Mouse (Mus musculus): Measurements from ENCODE around the gene Srebf2. TPM values are rescaled to one million over a fixed set of nuclear protein-coding genes. Genes with fewer than 3 reads are reported as not detected.

Gene Srebf2
- polyA plus RNA-seq, 1 experiment from 2014 or later = 216 TPM

- no peaks in the 10 kb centered on the region for H3K27me3 ChIP-seq (ENCODE audit: control insufficient read depth, insufficient read depth, low read length)
- no peak for ATAC-seq (replicated peaks; ENCODE audit: low FRiP score)
- no peak overlapping the region for H3K9ac ChIP-seq (ENCODE audit: low read length)
- no peaks in the 10 kb centered on the region for H3K9me3 ChIP-seq (ENCODE audit: control insufficient read depth, low read length)
- H3K4me2 ChIP-seq (ENCODE audit: low read depth, low read length, severe bottlenecking) = no peak overlapping the region
- no peak for DNase-seq (ENCODE audit: low spot score)
- H3K36me3 ChIP-seq (ENCODE audit: control insufficient read depth, insufficient read depth, low read length) = peaks cover 37% of the 10 kb centered on the region
- H3K4me3 ChIP-seq (ENCODE audit: low read depth, low read length) = no peak overlapping the region
- H3K4me1 ChIP-seq (replicated peaks; ENCODE audit: control insufficient read depth, insufficient read depth, low read length) = no peaks in the 10 kb centered on the region
- WGBS = 95% methylated on average over 10 of the region's 10 CpGs
- no peak overlapping the region for H3K27ac ChIP-seq (ENCODE audit: low read depth, low read length)
Observed at GRCm38 (mm10) chr15:82188481-82189240, 41.7 kb downstream of the Srebf2 start.

- peaks cover 38% of the 10 kb centered on the region for H3K36me3 ChIP-seq (ENCODE audit: control insufficient read depth, insufficient read depth, low read length)
- ATAC-seq (replicated peaks; ENCODE audit: low FRiP score) = no peak
- no peaks in the 10 kb centered on the region for H3K9me3 ChIP-seq (ENCODE audit: control insufficient read depth, low read length)
- H3K4me3 ChIP-seq (ENCODE audit: low read depth, low read length) = no peak overlapping the region
- no peak overlapping the region for H3K9ac ChIP-seq (ENCODE audit: low read length)
- H3K4me2 ChIP-seq (ENCODE audit: low read depth, low read length, severe bottlenecking) = no peak overlapping the region
- H3K27me3 ChIP-seq (ENCODE audit: control insufficient read depth, insufficient read depth, low read length) = no peaks in the 10 kb centered on the region
- H3K27ac ChIP-seq (ENCODE audit: low read depth, low read length) = no peak overlapping the region
- no peaks in the 10 kb centered on the region for H3K4me1 ChIP-seq (replicated peaks; ENCODE audit: control insufficient read depth, insufficient read depth, low read length)
- 85% methylated on average over 8 of the region's 8 CpGs for WGBS
- no peak for DNase-seq (ENCODE audit: low spot score)
Observed at GRCm38 (mm10) chr15:82192617-82193016, 45.6 kb downstream of the Srebf2 start.

GRCm38 (mm10) chr15:82196300-82196699, 49.3 kb downstream of the Srebf2 start:
- Histone ChIP-seq H3K4me3 (ENCODE audit: low read depth, low read length) (no peak overlapping the region), H3K27ac (ENCODE audit: low read depth, low read length) (no peak overlapping the region), H3K9ac (ENCODE audit: low read length) (no peak overlapping the region), H3K27me3 (ENCODE audit: control insufficient read depth, insufficient read depth, low read length) (no peaks in the 10 kb centered on the region), H3K4me2 (ENCODE audit: low read depth, low read length, severe bottlenecking) (no peak overlapping the region), H3K4me1 (replicated peaks; ENCODE audit: control insufficient read depth, insufficient read depth, low read length) (no peaks in the 10 kb centered on the region), H3K36me3 (ENCODE audit: control insufficient read depth, insufficient read depth, low read length) (peaks cover 51% of the 10 kb centered on the region), H3K9me3 (ENCODE audit: control insufficient read depth, low read length) (no peaks in the 10 kb centered on the region)
- ATAC-seq (replicated peaks; ENCODE audit: low FRiP score) (no peak), DNase-seq (ENCODE audit: low spot score) (no peak)
- WGBS = 90% methylated on average over 12 of the region's 12 CpGs

GRCm38 (mm10) chr15:82197246-82197750, 50.3 kb downstream of the Srebf2 start:
- Histone ChIP-seq H3K27me3 (ENCODE audit: control insufficient read depth, insufficient read depth, low read length) (no peaks in the 10 kb centered on the region), H3K9me3 (ENCODE audit: control insufficient read depth, low read length) (no peaks in the 10 kb centered on the region), H3K36me3 (ENCODE audit: control insufficient read depth, insufficient read depth, low read length) (peaks cover 57% of the 10 kb centered on the region), H3K4me3 (ENCODE audit: low read depth, low read length) (no peak overlapping the region), H3K4me1 (replicated peaks; ENCODE audit: control insufficient read depth, insufficient read depth, low read length) (no peaks in the 10 kb centered on the region), H3K27ac (ENCODE audit: low read depth, low read length) (no peak overlapping the region), H3K4me2 (ENCODE audit: low read depth, low read length, severe bottlenecking) (no peak overlapping the region), H3K9ac (ENCODE audit: low read length) (no peak overlapping the region)
- DNase-seq (ENCODE audit: low spot score) = no peak
- WGBS = 94% methylated on average over 10 of the region's 10 CpGs
- no peak for ATAC-seq (replicated peaks; ENCODE audit: low FRiP score)

- no peak overlapping the region for H3K4me2 ChIP-seq (ENCODE audit: low read depth, low read length, severe bottlenecking)
- WGBS = 94% methylated on average over 11 of the region's 11 CpGs
- no peak for ATAC-seq (replicated peaks; ENCODE audit: low FRiP score)
Observed at GRCm38 (mm10) chr15:82197937-82198336, 51.0 kb downstream of the Srebf2 start.

DNA sequence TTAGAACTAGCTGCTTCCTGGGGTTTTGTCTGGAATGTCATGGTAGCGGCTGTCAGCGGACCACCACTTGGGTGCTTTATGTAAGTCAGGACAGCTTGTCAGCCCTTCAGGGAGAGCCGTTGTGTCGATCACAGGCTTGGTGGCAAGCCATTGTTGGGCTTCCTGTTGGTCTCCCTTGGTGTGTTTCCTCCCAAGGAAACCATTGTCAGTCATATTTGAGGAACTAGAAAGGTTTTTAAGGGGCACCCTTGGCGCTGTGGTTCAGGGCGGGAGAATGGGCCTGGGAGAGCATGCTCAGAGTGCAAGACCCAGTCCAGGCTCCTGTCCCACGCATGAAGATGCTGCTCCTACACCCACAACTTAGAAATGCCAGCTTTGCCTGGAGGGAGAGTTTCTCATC, 51.4 kb downstream of the Srebf2 start:
- Histone ChIP-seq H3K4me1 (replicated peaks; ENCODE audit: control insufficient read depth, insufficient read depth, low read length) (no peaks in the 10 kb centered on the region), H3K9me3 (ENCODE audit: control insufficient read depth, low read length) (no peaks in the 10 kb centered on the region), H3K9ac (ENCODE audit: low read length) (no peak overlapping the region), H3K27me3 (ENCODE audit: control insufficient read depth, insufficient read depth, low read length) (no peaks in the 10 kb centered on the region), H3K4me3 (ENCODE audit: low read depth, low read length) (no peak overlapping the region), H3K4me2 (ENCODE audit: low read depth, low read length, severe bottlenecking) (no peak overlapping the region), H3K36me3 (ENCODE audit: control insufficient read depth, insufficient read depth, low read length) (peaks cover 56% of the 10 kb centered on the region), H3K27ac (ENCODE audit: low read depth, low read length) (no peak overlapping the region)
- no peak for ATAC-seq (replicated peaks; ENCODE audit: low FRiP score)
- no peak for DNase-seq (ENCODE audit: low spot score)
- 90% methylated on average over 7 of the region's 7 CpGs for WGBS

More at GRCm38 (mm10) chr15:82197937-82198336, 51.0 kb downstream of the Srebf2 start:
- Histone ChIP-seq H3K4me1 (replicated peaks; ENCODE audit: control insufficient read depth, insufficient read depth, low read length) (no peaks in the 10 kb centered on the region), H3K9me3 (ENCODE audit: control insufficient read depth, low read length) (no peaks in the 10 kb centered on the region), H3K27ac (ENCODE audit: low read depth, low read length) (no peak overlapping the region), H3K4me3 (ENCODE audit: low read depth, low read length) (no peak overlapping the region), H3K36me3 (ENCODE audit: control insufficient read depth, insufficient read depth, low read length) (peaks cover 57% of the 10 kb centered on the region), H3K9ac (ENCODE audit: low read length) (no peak overlapping the region), H3K27me3 (ENCODE audit: control insufficient read depth, insufficient read depth, low read length) (no peaks in the 10 kb centered on the region)
- no peak for DNase-seq (ENCODE audit: low spot score)

DNA sequence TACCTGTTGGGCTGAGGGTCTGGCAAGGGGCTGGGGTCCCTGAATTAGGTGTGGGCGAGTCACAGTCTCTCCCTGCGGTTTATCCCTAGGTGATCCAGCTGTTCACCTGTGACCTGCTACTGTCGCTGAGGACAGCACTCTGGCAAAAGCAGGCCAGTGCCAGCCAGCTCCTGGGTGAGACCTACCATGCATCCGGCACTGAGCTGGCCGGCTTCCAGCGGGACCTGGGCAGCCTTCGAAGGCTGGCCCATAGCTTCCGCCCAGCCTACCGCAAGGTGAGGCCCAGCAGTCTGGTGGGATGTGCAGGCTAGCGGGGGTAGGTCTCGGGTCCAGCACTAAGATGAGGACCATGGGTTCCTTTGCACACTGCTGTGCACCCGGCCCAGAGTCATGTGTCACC, 52.6 kb downstream of the Srebf2 start:
- H3K27ac ChIP-seq (ENCODE audit: low read depth, low read length) = no peak overlapping the region
- H3K4me2 ChIP-seq (ENCODE audit: low read depth, low read length, severe bottlenecking) = no peak overlapping the region
- no peak overlapping the region for H3K4me3 ChIP-seq (ENCODE audit: low read depth, low read length)
- H3K36me3 ChIP-seq (ENCODE audit: control insufficient read depth, insufficient read depth, low read length) = peaks cover 60% of the 10 kb centered on the region
- H3K27me3 ChIP-seq (ENCODE audit: control insufficient read depth, insufficient read depth, low read length) = no peaks in the 10 kb centered on the region
- peaks cover 3% of the 10 kb centered on the region; the same call in 1 of the 2 replicates for H3K4me1 ChIP-seq (replicated peaks; ENCODE audit: control insufficient read depth, insufficient read depth, low read length)
- no peak overlapping the region for H3K9ac ChIP-seq (ENCODE audit: low read length)
- 91% methylated on average over 12 of the region's 12 CpGs for WGBS
- no peak for DNase-seq (ENCODE audit: low spot score)
- no peak for ATAC-seq (replicated peaks; ENCODE audit: low FRiP score)
- no peaks in the 10 kb centered on the region for H3K9me3 ChIP-seq (ENCODE audit: control insufficient read depth, low read length)

- Histone ChIP-seq H3K9ac (ENCODE audit: low read length) (no peak overlapping the region), H3K27ac (ENCODE audit: low read depth, low read length) (no peak overlapping the region), H3K4me2 (ENCODE audit: low read depth, low read length, severe bottlenecking) (no peak overlapping the region), H3K9me3 (ENCODE audit: control insufficient read depth, low read length) (no peaks in the 10 kb centered on the region), H3K27me3 (ENCODE audit: control insufficient read depth, insufficient read depth, low read length) (peaks cover 16% of the 10 kb centered on the region), H3K4me3 (ENCODE audit: low read depth, low read length) (no peak overlapping the region), H3K4me1 (replicated peaks; ENCODE audit: control insufficient read depth, insufficient read depth, low read length) (peaks cover 6% of the 10 kb centered on the region; the same call in 1 of the 2 replicates), H3K36me3 (ENCODE audit: control insufficient read depth, insufficient read depth, low read length) (peaks cover 47% of the 10 kb centered on the region)
- 88% methylated on average over 6 of the region's 6 CpGs for WGBS
- no peak for ATAC-seq (replicated peaks; ENCODE audit: low FRiP score)
- DNase-seq (ENCODE audit: low spot score) = no peak
Observed at GRCm38 (mm10) chr15:82202086-82202485, 55.1 kb downstream of the Srebf2 start.

DNA sequence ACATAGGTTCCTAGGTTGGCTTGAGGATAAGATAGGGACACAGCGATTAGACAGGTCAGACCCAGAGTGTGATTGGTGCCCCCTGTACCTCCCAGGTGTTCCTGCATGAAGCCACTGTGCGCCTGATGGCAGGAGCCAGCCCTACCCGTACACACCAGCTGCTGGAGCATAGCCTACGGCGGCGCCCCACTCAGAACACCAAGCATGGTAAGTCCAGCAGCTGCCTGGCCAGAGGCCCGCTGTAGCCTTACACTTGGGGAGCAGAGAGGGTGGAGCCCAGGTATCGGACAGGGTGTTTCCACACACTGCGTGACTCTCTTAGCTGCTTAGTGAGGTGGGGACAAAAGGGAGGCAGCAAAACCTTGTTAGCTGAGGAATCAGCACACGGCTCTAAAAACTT, 56.1 kb downstream of the Srebf2 start:
- ATAC-seq (replicated peaks; ENCODE audit: low FRiP score) = no peak

More for the DNA sequence above, 56.1 kb downstream of the Srebf2 start:
- Histone ChIP-seq H3K4me3 (ENCODE audit: low read depth, low read length) (no peak overlapping the region), H3K4me1 (replicated peaks; ENCODE audit: control insufficient read depth, insufficient read depth, low read length) (peaks cover 11% of the 10 kb centered on the region; the same call in 1 of the 2 replicates), H3K27me3 (ENCODE audit: control insufficient read depth, insufficient read depth, low read length) (peaks cover 24% of the 10 kb centered on the region), H3K9ac (ENCODE audit: low read length) (no peak overlapping the region), H3K4me2 (ENCODE audit: low read depth, low read length, severe bottlenecking) (no peak overlapping the region), H3K27ac (ENCODE audit: low read depth, low read length) (no peak overlapping the region), H3K9me3 (ENCODE audit: control insufficient read depth, low read length) (no peaks in the 10 kb centered on the region), H3K36me3 (ENCODE audit: control insufficient read depth, insufficient read depth, low read length) (peaks cover 38% of the 10 kb centered on the region)
- 92% methylated on average over 10 of the region's 10 CpGs for WGBS
- DNase-seq (ENCODE audit: low spot score) = no peak

All from forebrain, embryonic 11.5 days (tissue).